Mouse (Mus musculus) CH12.LX (cell line): ENCODE results near the gene Cdc40.

Source experiments
- BHLHE40 ChIP-seq: IDR thresholded peaks from 2 replicates; pipeline ENCODE4 v1.6.1; 2011; ENCODE audit warnings: mild to moderate bottlenecking, low read depth, low read length, improper control_type of control experiment
- CHD1 ChIP-seq: IDR thresholded peaks from 2 replicates; pipeline ENCODE4 v1.6.1; 2012; ENCODE audit warnings: low read depth, low read length, improper control_type of control experiment, inconsistent platforms
- CTCF ChIP-seq, 2 experiments: IDR thresholded peaks in 1 of 2; conservative IDR thresholded peaks in 1 of 2; 2 replicates each; pipeline ENCODE4 v1.5.1; 2011 to 2012; ENCODE audit warnings: low read depth in 2 of 2, low read length in 2 of 2, improper control_type of control experiment in 1 of 2, inconsistent platforms in 1 of 2, mild to moderate bottlenecking in 1 of 2, moderate library complexity in 1 of 2
- EP300 ChIP-seq: IDR thresholded peaks from 2 replicates; pipeline ENCODE4 v1.6.1; 2011; ENCODE audit warnings: low read length, improper control_type of control experiment
- JUN ChIP-seq: IDR thresholded peaks from 2 replicates; pipeline ENCODE4 v1.6.1; 2011; ENCODE audit warnings: low read depth, mild to moderate bottlenecking, low read length, improper control_type of control experiment, moderate library complexity; ENCODE audit not compliant: insufficient read depth
- MAX ChIP-seq: IDR thresholded peaks from 2 replicates; pipeline ENCODE4 v1.6.1; 2011; ENCODE audit warnings: low read length, improper control_type of control experiment
- MEF2A ChIP-seq: IDR thresholded peaks from 2 replicates; pipeline ENCODE4 v1.6.1; 2014; ENCODE audit warnings: low read depth, mild to moderate bottlenecking, inconsistent platforms, low read length, improper control_type of control experiment, borderline replicate concordance
- POLR2A ChIP-seq: IDR thresholded peaks from 2 replicates; pipeline ENCODE4 v1.6.1; 2011; ENCODE audit warnings: low read depth, mild to moderate bottlenecking, improper control_type of control experiment, low read length
- POLR2AphosphoS2 ChIP-seq: IDR thresholded peaks from 2 replicates; pipeline ENCODE4 v1.6.1; 2011; ENCODE audit warnings: low read depth, low read length, improper control_type of control experiment
- RCOR1 ChIP-seq: conservative IDR thresholded peaks from 2 replicates; pipeline ENCODE4 v1.6.1; 2012; ENCODE audit warnings: low read depth, mild to moderate bottlenecking, inconsistent platforms, low read length, improper control_type of control experiment
- SMC3 ChIP-seq: IDR thresholded peaks from 2 replicates; pipeline ENCODE4 v1.6.1; 2011; ENCODE audit warnings: low read depth, low read length, improper control_type of control experiment
- UBTF ChIP-seq: IDR thresholded peaks from 2 replicates; pipeline ENCODE4 v1.6.1; 2012; ENCODE audit warnings: low read depth, mild to moderate bottlenecking, inconsistent platforms, low read length, improper control_type of control experiment, moderate library complexity
- USF1 ChIP-seq: IDR thresholded peaks from 2 replicates; pipeline ENCODE4 v1.6.1; 2014; ENCODE audit warnings: low read depth, mild to moderate bottlenecking, inconsistent platforms, low read length, improper control_type of control experiment
- ZMIZ1 ChIP-seq: IDR thresholded peaks from 2 replicates; pipeline ENCODE4 v1.6.1; 2012; ENCODE audit warnings: low read depth, mild to moderate bottlenecking, inconsistent platforms, low read length, improper control_type of control experiment

DNA sequence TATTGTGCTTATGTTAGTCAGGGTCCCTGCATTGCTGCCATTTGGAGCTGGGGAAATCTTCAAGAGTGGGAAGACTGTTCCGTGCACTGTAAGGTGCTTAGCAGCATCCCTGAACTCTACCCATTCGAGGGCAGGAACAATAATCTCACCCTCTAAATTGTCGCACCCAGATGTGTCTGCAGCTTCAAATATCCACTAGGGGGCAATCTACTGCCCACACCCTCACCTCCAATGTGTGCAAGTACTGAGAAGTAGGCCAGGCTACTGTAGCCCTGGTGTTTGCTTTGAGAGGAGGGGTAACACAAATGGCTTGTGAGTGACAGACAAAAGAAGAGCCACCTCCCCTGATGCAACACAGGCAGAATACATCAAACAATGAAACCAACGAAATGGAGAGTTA is 69.5 kb downstream of the Cdc40 start:
- TF ChIP-seq CTCF (conservative IDR thresholded peaks at IDR 0.05 in 1 of 2, IDR thresholded peaks at IDR 0.05 in 1 of 2; ENCODE audit: low read depth in 2 of 2, low read length in 2 of 2) (peak; percentile 57 to 61), JUN (no peak), EP300 (no peak), RCOR1 (no peak), POLR2A (no peak), MAX (no peak), SMC3 (peak; percentile 52), USF1 (no peak), BHLHE40 (no peak), CHD1 (no peak), ZMIZ1 (no peak), UBTF (no peak), MEF2A (no peak), POLR2AphosphoS2 (no peak)
